18 mouse cellular contexts compared by ENCODE assay signal in the genomic region with DNA sequence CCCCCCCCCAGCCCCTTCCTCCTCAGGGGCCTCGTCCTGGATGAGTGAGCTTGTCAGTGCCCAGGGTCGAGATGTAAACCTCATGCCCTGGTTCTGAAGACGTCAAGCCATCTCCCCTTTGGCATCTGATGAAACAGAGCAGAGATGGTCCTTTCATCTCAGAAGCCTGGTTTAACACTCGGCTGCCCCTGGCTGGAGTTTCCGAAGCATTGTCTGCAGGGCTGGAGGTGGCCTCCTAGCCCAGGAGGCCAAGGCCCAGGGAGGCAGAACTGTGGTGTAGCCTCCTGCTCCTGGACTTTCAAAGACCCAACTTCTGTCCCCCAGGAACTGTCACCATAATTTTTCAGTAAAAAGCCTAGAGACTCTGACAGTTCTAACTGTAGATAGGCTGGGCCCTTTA.
DNase-seq lines count a peak whose midpoint lies in the region; ATAC-seq and TF ChIP-seq lines count a peak whose summit lies in the region.
"Had no signal": no experiment of that assay in that cellular context is flagged by ENCODE, and none has a peak within 500 bp of the region (broad histone marks: within the 10 kb centered on the region; RNA-seq: fewer than 3 reads in every experiment).

No protein-coding gene starts in this region.

- no peaks in the 10 kb centered on the region for H3K27me3 ChIP-seq in kidney, adult 2 months (replicated peaks; ENCODE audit: control insufficient read depth, insufficient read depth, low read length)
- H3K27me3 ChIP-seq in midbrain, embryonic 10.5 days (ENCODE audit: low read depth, poor library complexity, severe bottlenecking), result no peaks in the 10 kb centered on the region
- H3K27me3 ChIP-seq in midbrain, postnatal 0 days (ENCODE audit: insufficient read depth, low read length), result no peaks in the 10 kb centered on the region
- no peaks in the 10 kb centered on the region for H3K27me3 ChIP-seq in embryonic facial prominence, embryonic 10.5 days (replicated peaks; ENCODE audit: low read depth, poor library complexity, severe bottlenecking)
- H3K27me3 ChIP-seq: CH12.LX; forebrain, embryonic 15.5 days; heart, embryonic 13.5 days; hindbrain, embryonic 12.5 days had no signal

- WGBS in kidney, adult 2 months, result 58% methylated on average over 5 of the region's 5 CpGs
- WGBS in midbrain, embryonic 10.5 days, result 11% methylated on average over 5 of the region's 5 CpGs
- WGBS in midbrain, postnatal 0 days, result 24% methylated on average over 5 of the region's 5 CpGs
- WGBS in embryonic facial prominence, embryonic 10.5 days, result 18% methylated on average over 5 of the region's 5 CpGs

- TF ChIP-seq CTCF in kidney, adult 2 months (conservative IDR thresholded peaks at IDR 0.05; ENCODE audit: insufficient read depth, insufficient read length, low read depth, low read length), result no peak
- no peak for TF ChIP-seq CTCF in midbrain, postnatal 0 days (IDR thresholded peaks at IDR 0.05)

- no peaks in the 10 kb centered on the region for H3K9me3 ChIP-seq in midbrain, embryonic 10.5 days (replicated peaks)
- H3K9me3 ChIP-seq in midbrain, postnatal 0 days (ENCODE audit: low read length), result no peaks in the 10 kb centered on the region
- H3K9me3 ChIP-seq in embryonic facial prominence, embryonic 10.5 days, result no peaks in the 10 kb centered on the region
- H3K9me3 ChIP-seq: forebrain, embryonic 15.5 days; heart, embryonic 13.5 days; hindbrain, embryonic 12.5 days had no signal

- H3K4me2 ChIP-seq in midbrain, postnatal 0 days (ENCODE audit: low read depth, low read length, poor library complexity, severe bottlenecking), result no peak overlapping the region
- H3K4me2 ChIP-seq: forebrain, embryonic 15.5 days; heart, embryonic 13.5 days; hindbrain, embryonic 12.5 days had no signal

- ATAC-seq in midbrain, postnatal 0 days (ENCODE audit: low FRiP score), result no peak
- ATAC-seq: forebrain, embryonic 15.5 days; hindbrain, embryonic 16.5 days had no signal

- no peak overlapping the region for H3K27ac ChIP-seq in kidney, adult 2 months (ENCODE audit: insufficient read depth, low read depth, low read length)
- H3K27ac ChIP-seq in midbrain, embryonic 10.5 days (replicated peaks), result peak overlapping the region; percentile 55
- H3K27ac ChIP-seq in midbrain, postnatal 0 days (ENCODE audit: low read depth, low read length), result no peak overlapping the region
- H3K27ac ChIP-seq in embryonic facial prominence, embryonic 10.5 days (replicated peaks), result peak overlapping the region; percentile 49
- H3K27ac ChIP-seq: forebrain, embryonic 15.5 days; heart, embryonic 13.5 days; hindbrain, embryonic 12.5 days had no signal

- no peaks in the 10 kb centered on the region for H3K36me3 ChIP-seq in kidney, adult 2 months (ENCODE audit: control insufficient read depth, insufficient read depth, low read length)
- H3K36me3 ChIP-seq in midbrain, embryonic 10.5 days, result no peaks in the 10 kb centered on the region
- no peaks in the 10 kb centered on the region for H3K36me3 ChIP-seq in midbrain, postnatal 0 days (ENCODE audit: insufficient read depth, low read length)
- H3K36me3 ChIP-seq in embryonic facial prominence, embryonic 10.5 days (replicated peaks), result no peaks in the 10 kb centered on the region
- H3K36me3 ChIP-seq: forebrain, embryonic 15.5 days; heart, embryonic 13.5 days; hindbrain, embryonic 12.5 days had no signal

- no peak overlapping the region for H3K4me3 ChIP-seq in kidney, adult 2 months (ENCODE audit: insufficient read depth, low read depth, low read length)
- no peak overlapping the region for H3K4me3 ChIP-seq in midbrain, embryonic 10.5 days
- H3K4me3 ChIP-seq in midbrain, postnatal 0 days (ENCODE audit: low read depth, low read length), result no peak overlapping the region
- no peak overlapping the region for H3K4me3 ChIP-seq in embryonic facial prominence, embryonic 10.5 days
- H3K4me3 ChIP-seq: forebrain, embryonic 15.5 days; heart, embryonic 13.5 days; hindbrain, embryonic 12.5 days had no signal

- no peak for TF ChIP-seq POLR2A in kidney, adult 2 months (IDR thresholded peaks at IDR 0.05; ENCODE audit: low read depth, low read length)

- no peak overlapping the region for H3K9ac ChIP-seq in midbrain, postnatal 0 days (replicated peaks; ENCODE audit: low read length, poor library complexity, severe bottlenecking)
- H3K9ac ChIP-seq: forebrain, embryonic 15.5 days; heart, embryonic 13.5 days; hindbrain, embryonic 12.5 days had no signal

- peak; percentile 33 for DNase-seq in kidney, adult 2 months
- DNase-seq in kidney, adult 18-20 months, result no peak
- no peak for DNase-seq in midbrain, embryonic 10.5 days (ENCODE audit: low spot score)
- DNase-seq in midbrain, postnatal 0 days (ENCODE audit: low spot score), result no peak
- no peak for DNase-seq in embryonic facial prominence, embryonic 10.5 days (ENCODE audit: low spot score)
- DNase-seq in kidney, postnatal 4 days, result peak; percentile 24 to 43
- no peak for DNase-seq in adrenal gland, postnatal 10 days
- no peak for DNase-seq in spleen, adult 18-20 months
- DNase-seq: adrenal gland, adult 2 months; cerebellum, adult 9-11 months; gastrocnemius, postnatal 36 days; heart, adult 11 months; heart, postnatal 36 days had no signal

- H3K4me1 ChIP-seq in kidney, adult 2 months (ENCODE audit: control insufficient read depth, insufficient read depth, low read length), result no peaks in the 10 kb centered on the region; the same call in 1 of the 2 replicates
- peaks cover 30% of the 10 kb centered on the region for H3K4me1 ChIP-seq in midbrain, embryonic 10.5 days
- H3K4me1 ChIP-seq in midbrain, postnatal 0 days (ENCODE audit: insufficient read depth, low read length), result 0 out of 2 replicates have a peak, but pooled peaks cover 3% of the 10 kb centered on the region
- peaks cover 27% of the 10 kb centered on the region for H3K4me1 ChIP-seq in embryonic facial prominence, embryonic 10.5 days

Comparison
In these comparisons a context has a peak if more than half of its experiments do, and no peak if none do; other contexts are left out.
1. DNase-seq: peak in kidney, adult 2 months (single experiment) and kidney, postnatal 4 days (2 of 2); none in kidney, adult 18-20 months (single experiment), midbrain, embryonic 10.5 days (single experiment), midbrain, postnatal 0 days (single experiment), embryonic facial prominence, embryonic 10.5 days (single experiment), adrenal gland, postnatal 10 days (single experiment) and spleen, adult 18-20 months (0 of 2).
2. H3K27ac ChIP-seq: peak in midbrain, embryonic 10.5 days (single experiment) and embryonic facial prominence, embryonic 10.5 days (single experiment); none in kidney, adult 2 months (single experiment) and midbrain, postnatal 0 days (single experiment).